Mouse (Mus musculus) lung, postnatal 0 days (tissue): ENCODE data around the gene Spata2l. TPM values are rescaled to one million over a fixed set of nuclear protein-coding genes. Genes with fewer than 3 reads are reported as not detected.
A peak's percentile ranks its signal among the peaks of the same experiment; 100 is the strongest.

Experiments used
- ATAC-seq: fragments of 200-750 bp; cut with Nextera tagmentation; 2 replicates; pipeline ENCODE4 v1.8.0; 2017; ENCODE audit warnings: moderate library complexity
- DNase-seq: peaks from one replicate; pipeline ENCODE4 v3.0.0-alpha.2; 2016; ENCODE audit warnings: low spot score
- H3K27ac ChIP-seq: fragments of 300-500 bp; sonication (generic); 2 replicates; pipeline ENCODE4 v1.5.1; 2014; ENCODE audit warnings: antibody characterized with exemption, mild to moderate bottlenecking, low read length, mixed read lengths
- H3K27me3 ChIP-seq: fragments of 300-500 bp; sonication (generic); replicated peaks from 2 replicates; pipeline ENCODE4 v1.6.1; 2014; ENCODE audit warnings: low read length, mixed read lengths; ENCODE audit not compliant: insufficient read depth
- H3K36me3 ChIP-seq: fragments of 300-500 bp; sonication (generic); 2 replicates; pipeline ENCODE4 v1.6.1; 2014; ENCODE audit warnings: low read length, mixed read lengths; ENCODE audit not compliant: insufficient read depth
- H3K4me1 ChIP-seq: fragments of 300-500 bp; sonication (generic); 2 replicates; pipeline ENCODE4 v1.6.1; 2014; ENCODE audit warnings: antibody characterized with exemption, low read depth, low read length, mixed read lengths; ENCODE audit not compliant: insufficient read depth
- H3K4me2 ChIP-seq: fragments of 300-500 bp; sonication (generic); replicated peaks from 2 replicates; pipeline ENCODE4 v1.6.1; 2014; ENCODE audit warnings: low read depth, mild to moderate bottlenecking, low read length, moderate library complexity, mixed read lengths
- H3K4me3 ChIP-seq: fragments of 300-500 bp; sonication (generic); 2 replicates; pipeline ENCODE4 v1.5.1; 2014; ENCODE audit warnings: low read depth, low read length
- H3K9ac ChIP-seq: fragments of 300-500 bp; sonication (generic); replicated peaks from 2 replicates; pipeline ENCODE4 v1.6.1; 2014; ENCODE audit warnings: low read depth, mild to moderate bottlenecking
- H3K9me3 ChIP-seq: fragments of 300-500 bp; sonication (generic); 2 replicates; pipeline ENCODE4 v1.6.1; 2016; ENCODE audit warnings: low read length, mixed read lengths
- CTCF ChIP-seq: IDR thresholded peaks from 2 replicates; pipeline ENCODE4 v1.5.1; 2016; ENCODE audit warnings: antibody characterized with exemption, mild to moderate bottlenecking
- EP300 ChIP-seq: IDR thresholded peaks from 2 replicates; pipeline ENCODE4 v1.6.1; 2016; ENCODE audit warnings: antibody characterized with exemption, mild to moderate bottlenecking, control low read depth
- WGBS: fragments of 180-500 bp; shearing (Covaris S2); extraction: QIAGEN DNeasy Blood & Tissue Kit; methylation state at CpG from one replicate; pipeline ENCODE4 v1.1.7; 2014; 5-methylcytosine and 5-hydroxymethylcytosine counted together
- polyA plus RNA-seq: library from polyadenylated mRNA; unstranded; fragments of >200 nt; fragmentation: Nextera tagmentation; extraction: Ambion mirVana; gene quantifications from 2 replicates; pipeline ENCODE4 v1.2.1, GENCODE M21; 2015

The Spata2l gene
- polyA plus RNA-seq, 1 experiment from 2014 or later: 4.8 TPM

GRCm38 (mm10) chr8:123257114-123257513, 21.1 kb upstream of the Spata2l start:
- no peak overlapping the region for H3K4me2 ChIP-seq
- H3K9ac ChIP-seq: no peak overlapping the region
- H3K4me1 ChIP-seq: peaks cover 10% of the 10 kb centered on the region
- TF ChIP-seq CTCF: no peak
- TF ChIP-seq EP300: no peak
- ATAC-seq (no peak), DNase-seq (no peak)
- H3K9me3 ChIP-seq: no peaks in the 10 kb centered on the region
- H3K27me3 ChIP-seq: no peaks in the 10 kb centered on the region
- H3K4me3 ChIP-seq: no peak overlapping the region
- H3K27ac ChIP-seq: no peak overlapping the region
- WGBS: 87% methylated on average over 3 of the region's 3 CpGs
- peaks cover 38% of the 10 kb centered on the region; the same call in 1 of the 2 replicates for H3K36me3 ChIP-seq

- 70% methylated on average over 6 of the region's 6 CpGs for WGBS
- Histone ChIP-seq H3K27me3 (no peaks in the 10 kb centered on the region), H3K4me1 (peaks cover 10% of the 10 kb centered on the region), H3K9ac (peak overlapping the region; percentile 98), H3K4me2 (peak overlapping the region; percentile 84), H3K9me3 (no peaks in the 10 kb centered on the region), H3K4me3 (peak overlapping the region; percentile 94), H3K36me3 (0 out of 2 replicates have a peak, but pooled peaks cover 32% of the 10 kb centered on the region), H3K27ac (no peak overlapping the region)
- TF ChIP-seq EP300 (no peak), CTCF (peak; percentile 53)
- peak; percentile 18 for DNase-seq
- ATAC-seq: no peak
Observed at GRCm38 (mm10) chr8:123255170-123255569, 19.1 kb upstream of the Spata2l start.

GRCm38 (mm10) chr8:123254099-123254885, 18.3 kb upstream of the Spata2l start, which contains the start of the genes Zfp276 and Vps9d1:
Gene Zfp276, plus strand, starts transcription at chr8:123254195.
Gene Vps9d1, minus strand, starts transcription at chr8:123254348.
- TF ChIP-seq EP300 (no peak), CTCF (no peak)
- WGBS: under 1% methylated on average over 88 of the region's 99 CpGs
- H3K27ac ChIP-seq: peak within 1 kb of the TSS; percentile 91
- H3K9me3 ChIP-seq: no peaks in the 10 kb centered on the region
- peak within 1 kb of the TSS; percentile 94 for H3K4me3 ChIP-seq
- ATAC-seq (peak; percentile 98), DNase-seq (peak; percentile 91)
- H3K27me3 ChIP-seq: no peaks in the 10 kb centered on the region
- H3K4me2 ChIP-seq: peak within 1 kb of the TSS; percentile 84
- peak within 1 kb of the TSS; percentile 98 for H3K9ac ChIP-seq
- H3K4me1 ChIP-seq: peaks cover 10% of the 10 kb centered on the region
- peaks cover 24% of the 10 kb centered on the region; the same call in 1 of the 2 replicates for H3K36me3 ChIP-seq

- 5% methylated on average over 31 of the region's 40 CpGs for WGBS
- Histone ChIP-seq H3K36me3 (peaks cover 24% of the 10 kb centered on the region; the same call in 1 of the 2 replicates), H3K9ac (peak overlapping the region; percentile 98), H3K9me3 (no peaks in the 10 kb centered on the region), H3K27me3 (no peaks in the 10 kb centered on the region), H3K4me2 (peak overlapping the region; percentile 84), H3K27ac (peak overlapping the region; percentile 91), H3K4me3 (peak overlapping the region; percentile 94), H3K4me1 (peaks cover 10% of the 10 kb centered on the region)
- ATAC-seq (peak; percentile 34), DNase-seq (peak; percentile 36)
- TF ChIP-seq CTCF (no peak), EP300 (no peak)
Observed at GRCm38 (mm10) chr8:123253451-123254098, 17.5 kb upstream of the Spata2l start.

GRCm38 (mm10) chr8:123252925-123253324, 16.9 kb upstream of the Spata2l start:
- DNase-seq (peak; percentile 27), ATAC-seq (no peak)
- Histone ChIP-seq H3K4me3 (0 out of 2 replicates have a peak overlapping the region, but pooled peaks have one; percentile 94), H3K9ac (no peak overlapping the region), H3K36me3 (peaks cover 24% of the 10 kb centered on the region; the same call in 1 of the 2 replicates), H3K4me1 (peaks cover 10% of the 10 kb centered on the region), H3K4me2 (peak overlapping the region; percentile 84), H3K27ac (no peak overlapping the region; the same call in 1 of the 2 replicates), H3K9me3 (no peaks in the 10 kb centered on the region), H3K27me3 (no peaks in the 10 kb centered on the region)
- TF ChIP-seq EP300 (no peak), CTCF (no peak)
- 43% methylated on average over 4 of the region's 4 CpGs for WGBS

- no peak overlapping the region for H3K4me2 ChIP-seq
- no peak overlapping the region for H3K27ac ChIP-seq
- WGBS: 94% methylated on average over 5 of the region's 5 CpGs
- no peak for ATAC-seq
- H3K9ac ChIP-seq: no peak overlapping the region
- no peaks in the 10 kb centered on the region for H3K27me3 ChIP-seq
- no peaks in the 10 kb centered on the region for H3K9me3 ChIP-seq
- TF ChIP-seq EP300: no peak
- TF ChIP-seq CTCF: no peak
- no peak for DNase-seq
- H3K36me3 ChIP-seq: peaks cover 33% of the 10 kb centered on the region
- H3K4me3 ChIP-seq: no peak overlapping the region
- H3K4me1 ChIP-seq: peaks cover 10% of the 10 kb centered on the region
Observed at GRCm38 (mm10) chr8:123250940-123251339, 14.9 kb upstream of the Spata2l start.
